Mouse (Mus musculus) lung, postnatal 36 days (tissue): ENCODE data around the gene Bmpr1a.
"Not testable (repeated sequence)": the region's sequence is repeated elsewhere in the genome, so short reads cannot be mapped to it uniquely, and the experiment has no call there.

ENCODE experiments used
- DNase-seq: peaks from one replicate; pipeline ENCODE4 v3.0.0; 2022; ENCODE audit warnings: mixed read lengths

The Bmpr1a gene

GRCm38 (mm10) chr14:34448398-34448797, 54.7 kb downstream of the Bmpr1a start:
- no peak for DNase-seq

GRCm38 (mm10) chr14:34447659-34448058, 55.5 kb downstream of the Bmpr1a start:
- DNase-seq, result no peak

- DNase-seq, result no peak
These were observed 56.5 kb downstream of the Bmpr1a start for GRCm38 (mm10) chr14:34446624-34447023.

DNA sequence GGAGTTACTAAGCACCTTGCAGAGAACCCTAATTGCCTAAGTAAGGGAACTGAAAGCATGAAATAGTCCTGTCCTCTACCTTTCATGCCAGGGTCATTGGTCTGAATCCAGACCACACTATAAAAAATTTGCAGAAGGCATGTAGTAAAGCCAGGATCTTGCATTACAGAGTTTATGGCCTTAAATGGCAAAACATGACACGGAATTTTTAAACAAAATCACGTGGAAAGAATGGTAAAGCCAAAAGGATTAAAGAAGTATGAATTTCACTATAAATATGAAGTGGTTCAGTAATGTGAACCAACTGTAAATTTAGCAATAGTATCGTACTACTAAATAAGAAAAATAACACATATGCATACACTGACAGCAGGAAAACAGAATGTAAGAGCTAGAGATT, 57.8 kb downstream of the Bmpr1a start:
- no peak for DNase-seq

- no peak for DNase-seq
These were observed 58.2 kb downstream of the Bmpr1a start for GRCm38 (mm10) chr14:34444924-34445323.

DNA sequence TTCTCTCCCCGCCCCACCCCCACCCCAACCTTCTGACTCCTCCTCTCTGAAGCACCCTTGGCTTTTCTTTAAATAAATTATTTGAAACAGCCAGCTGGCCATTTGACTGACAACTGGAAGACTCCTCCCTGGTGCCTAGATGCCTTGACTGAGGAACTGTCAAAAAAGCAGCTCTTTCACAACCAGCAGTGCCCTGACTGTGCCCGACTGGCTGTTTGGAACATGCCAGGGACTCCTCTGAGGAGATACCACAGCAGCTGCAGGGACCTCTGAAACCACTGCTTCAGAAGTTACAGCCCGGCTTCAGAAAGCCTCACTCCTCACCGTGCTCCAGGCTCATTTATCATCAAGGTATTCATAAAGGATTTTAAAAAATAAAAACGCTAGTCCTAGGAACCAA, 58.8 kb downstream of the Bmpr1a start:
- no peak for DNase-seq

GRCm38 (mm10) chr14:34442531-34442930, 60.6 kb downstream of the Bmpr1a start:
- DNase-seq, result no peak

DNA sequence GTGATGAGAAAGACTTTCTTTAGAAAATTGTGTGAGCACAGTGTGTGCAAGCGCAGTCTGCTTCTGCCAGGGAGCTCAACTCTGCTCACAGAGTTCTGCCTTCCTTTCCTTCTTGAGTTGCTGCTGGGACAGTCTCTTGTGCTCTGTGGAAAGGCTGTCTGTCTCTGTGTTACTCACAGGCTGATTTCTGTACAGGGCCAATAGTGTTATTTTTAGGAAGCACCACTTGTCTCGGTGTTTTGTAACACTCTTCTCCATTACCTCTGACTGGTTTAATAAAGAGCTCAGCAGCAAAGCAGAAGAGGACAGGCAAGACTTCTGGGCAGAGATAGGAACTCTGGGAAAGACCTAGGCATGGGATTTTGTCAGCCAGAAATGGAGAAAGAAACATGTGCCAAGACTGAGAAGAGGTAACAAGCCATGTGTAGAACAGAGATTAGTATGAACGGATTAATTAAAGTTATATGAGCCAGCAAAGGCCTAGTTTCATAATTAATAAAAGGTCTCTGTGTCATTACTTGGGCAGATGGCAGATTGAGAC, 62.5 kb downstream of the Bmpr1a start:
- DNase-seq, result no peak

- peak; percentile 33 for DNase-seq
These were observed 74.1 kb downstream of the Bmpr1a start for GRCm38 (mm10) chr14:34429069-34429468.

GRCm38 (mm10) chr14:34428274-34428673, 74.9 kb downstream of the Bmpr1a start:
- peak; percentile 13 for DNase-seq

GRCm38 (mm10) chr14:34421078-34421477, 82.1 kb downstream of the Bmpr1a start:
- DNase-seq, result no peak

DNA sequence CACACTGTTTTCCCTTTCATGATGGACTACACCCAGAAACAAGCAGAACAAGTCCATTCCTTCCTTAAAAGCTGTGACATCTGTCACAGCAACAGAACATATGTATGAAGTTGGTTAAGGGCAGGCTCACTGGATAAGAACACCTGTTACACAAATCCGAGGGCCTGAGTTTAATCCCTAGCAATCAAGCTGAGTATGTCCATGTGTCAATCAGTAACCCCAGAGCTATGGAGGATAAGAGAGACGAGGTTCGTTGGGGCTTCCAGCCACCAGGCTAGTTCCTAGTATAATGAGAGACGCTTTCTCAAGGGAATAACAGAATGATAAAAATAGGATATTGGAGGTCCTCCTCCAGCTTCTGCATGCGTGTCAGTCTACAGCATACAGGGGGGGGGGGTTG, 85.6 kb downstream of the Bmpr1a start:
- DNase-seq, result no peak

DNA sequence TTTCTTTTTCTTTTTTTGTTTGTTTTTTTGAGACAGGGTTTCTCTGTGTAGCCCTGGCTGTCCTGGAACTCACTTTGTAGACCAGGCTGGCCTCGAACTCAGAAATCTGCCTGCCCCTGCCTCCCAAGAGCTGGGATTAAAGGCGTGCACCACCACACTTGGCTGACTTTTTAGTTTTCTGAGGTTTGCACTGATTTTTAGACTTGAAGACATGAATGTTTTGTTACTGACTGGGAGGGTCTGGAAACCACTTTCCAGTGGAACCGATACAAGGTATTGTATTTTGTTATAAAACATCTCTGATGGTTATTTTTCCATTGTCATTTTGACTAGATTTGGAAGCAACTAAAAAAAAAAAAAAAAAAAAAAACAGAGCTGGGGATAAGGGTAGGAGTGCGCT, 86.2 kb downstream of the Bmpr1a start:
- DNase-seq, result not testable (repeated sequence)

GRCm38 (mm10) chr14:34412164-34412896, 90.8 kb downstream of the Bmpr1a start:
- no peak for DNase-seq

- DNase-seq, result no peak
These were observed 92.4 kb downstream of the Bmpr1a start for GRCm38 (mm10) chr14:34410716-34411115.

GRCm38 (mm10) chr14:34403424-34403823, 99.7 kb downstream of the Bmpr1a start:
- no peak for DNase-seq

GRCm38 (mm10) chr14:34402871-34403270, 100.3 kb downstream of the Bmpr1a start:
- no peak for DNase-seq

GRCm38 (mm10) chr14:34401135-34401534, 102.0 kb downstream of the Bmpr1a start:
- peak; percentile 94 for DNase-seq

GRCm38 (mm10) chr14:34400021-34400420, 103.1 kb downstream of the Bmpr1a start:
- no peak for DNase-seq

DNA sequence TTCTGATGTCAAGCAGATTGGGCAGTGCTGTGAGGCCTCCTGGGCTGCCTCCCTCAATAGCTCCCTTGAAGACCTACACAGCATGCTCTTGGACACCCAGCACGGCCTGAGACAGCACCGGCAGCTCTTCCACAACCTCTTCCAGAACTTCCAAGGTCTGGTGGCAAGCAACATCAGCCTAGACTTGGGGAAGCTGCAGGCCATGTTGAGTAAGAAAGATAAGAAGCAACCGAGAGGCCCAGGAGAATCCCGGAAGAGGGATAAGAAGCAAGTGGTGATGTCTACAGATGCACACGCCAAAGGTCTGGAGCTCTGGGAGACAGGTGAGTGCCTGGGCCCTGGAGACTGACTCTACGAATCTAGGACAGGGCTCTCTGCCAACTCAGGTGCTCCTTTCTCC, 103.8 kb downstream of the Bmpr1a start:
- no peak for DNase-seq

DNA sequence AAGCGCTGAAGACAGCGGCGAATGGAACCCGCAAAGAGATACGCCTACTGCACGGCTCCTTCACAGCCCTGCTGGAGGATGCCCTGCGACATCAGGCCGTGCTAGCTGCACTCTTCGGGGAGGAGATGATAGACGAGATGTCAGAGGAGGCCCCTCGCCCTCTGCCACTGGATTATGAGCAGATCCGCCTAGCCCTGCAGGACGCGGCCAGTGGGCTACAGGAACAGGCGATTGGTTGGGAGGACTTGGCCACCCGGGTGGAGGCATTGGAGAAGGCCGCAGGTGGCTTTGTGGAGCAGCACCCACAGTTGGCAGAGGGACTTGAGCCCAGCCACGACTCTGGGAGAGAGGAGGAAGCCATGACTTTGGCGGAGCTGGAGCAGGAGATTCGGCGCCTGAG, 104.2 kb downstream of the Bmpr1a start:
- DNase-seq, result no peak

DNA sequence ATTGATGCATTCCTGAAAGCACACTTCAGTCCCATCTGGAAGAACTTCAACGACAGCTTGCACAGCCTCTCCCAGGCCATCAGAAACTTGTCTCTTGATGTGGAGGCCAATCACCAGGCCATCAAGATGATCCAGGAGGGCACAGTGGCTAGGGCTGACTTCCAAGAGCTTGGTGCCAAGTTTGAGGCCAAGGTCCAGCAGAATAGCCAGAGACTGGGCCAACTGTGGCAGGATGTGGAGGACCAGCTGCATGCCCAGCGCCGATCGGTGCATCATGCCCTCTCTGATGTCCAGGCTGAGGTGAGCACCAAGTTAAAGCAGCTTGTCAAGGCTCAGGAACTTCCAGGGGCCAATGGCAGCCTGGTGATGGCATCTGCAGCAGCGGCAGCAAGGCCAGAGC, 105.3 kb downstream of the Bmpr1a start:
- DNase-seq, result no peak

GRCm38 (mm10) chr14:34393295-34393694, 109.8 kb downstream of the Bmpr1a start:
- DNase-seq, result no peak

DNA sequence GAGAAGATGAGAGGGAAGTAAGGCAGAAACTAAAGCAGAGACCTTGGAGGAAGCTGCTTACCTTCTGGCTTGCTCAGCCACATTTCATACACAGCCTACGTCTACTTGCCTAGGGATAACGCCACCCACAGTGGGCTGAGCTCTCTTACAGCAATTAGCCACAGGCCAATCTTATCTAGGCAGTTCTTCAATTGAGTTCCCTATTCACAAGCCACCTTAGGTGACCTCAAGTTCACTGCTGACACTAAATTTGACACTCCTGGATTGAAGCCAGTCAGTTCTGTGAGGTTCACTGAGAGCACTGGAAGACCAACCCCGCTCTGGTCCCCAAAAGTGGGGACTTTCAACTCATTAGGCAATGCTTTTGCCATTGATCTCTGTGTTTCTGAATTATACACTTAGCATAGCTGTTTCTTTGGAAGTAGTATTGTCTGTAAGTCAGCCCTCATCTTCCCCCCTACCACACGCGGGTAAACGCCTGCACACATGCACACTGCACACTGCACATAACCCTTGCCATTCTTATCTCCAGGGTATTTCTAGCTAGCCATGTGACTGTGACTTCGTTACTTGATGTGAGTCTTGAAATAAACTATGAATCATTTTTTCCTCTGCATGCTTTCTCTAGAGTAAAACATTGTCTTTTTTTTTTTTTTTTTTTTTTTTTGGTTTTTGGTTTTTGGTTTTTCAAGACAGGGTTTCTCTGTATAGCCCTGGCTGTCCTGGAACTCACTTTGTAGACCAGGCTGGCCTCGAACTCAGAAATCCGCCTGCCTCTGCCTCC, 120.0 kb downstream of the Bmpr1a start:
- DNase-seq, result no peak
